Mouse (Mus musculus): Measurements from ENCODE around the gene Cox5b. TPM values are rescaled to one million over a fixed set of nuclear protein-coding genes. Genes with fewer than 3 reads are reported as not detected.

Gene Cox5b
- polyA plus RNA-seq (2016; fragmentation: Nextera tagmentation; extraction: Ambion mirVana) = 515 and 522 TPM in 2 replicates

DNA sequence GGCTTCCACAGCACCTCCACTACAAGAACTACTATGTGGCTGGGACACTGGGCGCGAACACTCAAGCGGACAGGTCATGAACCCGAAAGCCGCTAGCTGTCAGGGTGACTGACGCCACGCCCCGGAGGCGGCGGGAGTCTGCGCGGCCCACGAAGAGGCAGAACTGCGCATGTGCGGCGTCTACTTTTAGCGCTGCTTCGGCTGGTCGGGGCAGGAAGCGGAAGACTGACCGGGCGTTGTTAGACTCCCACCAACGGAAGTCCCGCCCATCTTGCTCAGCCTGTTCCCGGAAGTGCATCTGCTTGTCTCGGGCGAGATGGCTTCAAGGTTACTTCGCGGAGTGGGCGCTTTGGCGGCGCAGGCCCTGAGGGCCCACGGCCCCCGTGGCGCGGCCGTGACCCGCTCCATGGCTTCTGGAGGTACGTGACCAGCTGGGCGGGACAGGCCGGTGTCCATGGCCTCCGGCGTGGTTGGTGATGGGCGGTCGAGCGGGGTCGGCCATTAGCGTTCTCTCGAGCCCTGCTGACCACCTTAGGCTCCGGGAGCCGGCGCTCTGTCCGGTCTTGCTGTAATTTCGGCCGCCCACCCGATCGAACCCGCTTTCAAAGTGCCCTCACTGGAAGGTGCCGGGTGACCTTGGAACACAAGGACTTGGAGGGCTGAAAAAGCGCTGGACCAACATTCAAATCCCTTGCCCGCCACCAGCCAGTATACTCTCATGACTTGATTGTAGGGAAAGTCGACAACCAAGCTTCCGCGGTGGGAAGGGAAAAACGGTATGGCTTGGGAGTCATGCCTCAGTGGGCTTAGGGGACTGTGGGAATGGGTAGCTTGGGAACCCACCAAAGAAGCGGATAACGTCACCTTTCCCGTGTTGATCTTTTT, at the start of gene Cox5b:
Cox5b (plus strand) TSS at position 179 of the 885 bp plus-strand sequence.
- peak within 1 kb of the TSS; percentile 84 for H3K4me3 ChIP-seq
- H3K4me1 ChIP-seq = peaks cover 17% of the 10 kb centered on the region
- H3K9me3 ChIP-seq = no peaks in the 10 kb centered on the region
- peak within 1 kb of the TSS; percentile 85 for H3K27ac ChIP-seq (replicated peaks)
- DNase-seq (ENCODE audit: low spot score) = peak; percentile 98
- H3K36me3 ChIP-seq (replicated peaks) = peaks cover 27% of the 10 kb centered on the region
- H3K27me3 ChIP-seq (replicated peaks; ENCODE audit: low read depth, poor library complexity, severe bottlenecking) = no peaks in the 10 kb centered on the region
- under 1% methylated on average over 68 of the region's 68 CpGs for WGBS

DNA sequence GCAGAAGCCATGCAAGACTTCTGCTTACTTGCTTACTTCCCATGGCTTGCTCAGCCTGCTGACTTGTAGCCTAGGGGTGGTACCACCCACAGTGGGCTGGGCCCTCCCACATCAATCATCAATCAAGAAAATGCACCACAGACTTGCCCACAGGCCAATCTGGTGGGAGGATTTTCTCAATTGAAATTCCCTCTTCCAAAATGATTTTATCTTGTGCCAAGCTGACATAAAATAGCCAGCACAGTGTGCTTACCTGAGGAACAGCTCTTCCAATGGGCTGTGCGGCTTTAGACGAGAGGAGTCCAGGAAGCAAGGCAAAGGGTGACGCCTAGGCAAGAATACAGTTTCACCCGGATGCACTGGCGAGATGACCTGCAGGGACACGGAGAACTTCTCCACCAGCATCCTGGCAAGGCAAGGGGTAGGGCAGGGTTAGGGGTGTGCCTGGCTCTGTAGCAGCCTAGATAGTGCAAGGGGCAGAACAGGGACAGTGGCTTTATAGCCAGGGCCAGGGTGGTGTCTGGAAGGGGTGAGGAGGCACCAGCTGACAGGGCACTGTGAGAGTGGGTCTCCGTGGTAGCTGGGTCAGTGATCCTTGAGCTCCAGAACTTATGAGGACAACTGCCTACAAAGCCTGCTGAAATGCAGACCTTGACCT, 47.2 kb upstream of the Cox5b start:
- WGBS = 90% methylated on average over 7 of the region's 7 CpGs
- no peak for DNase-seq (ENCODE audit: low spot score)
- H3K4me3 ChIP-seq = no peak overlapping the region
- H3K4me1 ChIP-seq = peaks cover 31% of the 10 kb centered on the region
- H3K27ac ChIP-seq (replicated peaks) = no peak overlapping the region
- H3K9me3 ChIP-seq = no peaks in the 10 kb centered on the region
- no peaks in the 10 kb centered on the region for H3K27me3 ChIP-seq (replicated peaks; ENCODE audit: low read depth, poor library complexity, severe bottlenecking)
- H3K36me3 ChIP-seq (replicated peaks) = no peaks in the 10 kb centered on the region

DNA sequence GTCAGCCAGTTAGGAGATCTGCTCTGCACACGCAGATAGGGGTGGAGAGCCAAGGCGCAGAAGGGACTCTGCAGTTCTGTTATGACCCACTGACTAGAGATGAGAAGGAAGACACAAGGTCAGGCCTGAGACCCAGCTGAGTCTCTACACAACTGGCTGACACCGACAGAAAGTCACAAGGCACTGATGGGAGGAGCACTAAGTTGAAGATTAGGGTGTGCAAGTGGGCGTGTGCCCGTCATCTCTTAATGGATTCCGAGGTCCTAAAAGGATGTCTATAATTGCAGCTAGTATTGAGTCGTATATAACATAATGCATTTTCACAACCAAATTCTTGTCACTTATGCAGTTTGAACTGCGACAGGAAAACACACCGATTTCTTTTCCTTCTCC, 46.6 kb upstream of the Cox5b start:
- H3K9me3 ChIP-seq = no peaks in the 10 kb centered on the region
- H3K36me3 ChIP-seq (replicated peaks) = no peaks in the 10 kb centered on the region
- DNase-seq (ENCODE audit: low spot score) = no peak
- WGBS = 86% methylated on average over 9 of the region's 9 CpGs
- H3K4me1 ChIP-seq = peaks cover 31% of the 10 kb centered on the region
- no peak overlapping the region for H3K4me3 ChIP-seq
- no peak overlapping the region for H3K27ac ChIP-seq (replicated peaks)
- no peaks in the 10 kb centered on the region for H3K27me3 ChIP-seq (replicated peaks; ENCODE audit: low read depth, poor library complexity, severe bottlenecking)

- no peak for DNase-seq (ENCODE audit: low spot score)
- no peak overlapping the region for H3K27ac ChIP-seq (replicated peaks)
- H3K36me3 ChIP-seq (replicated peaks) = no peaks in the 10 kb centered on the region
- no peak overlapping the region for H3K4me3 ChIP-seq
- H3K9me3 ChIP-seq = no peaks in the 10 kb centered on the region
- no peaks in the 10 kb centered on the region for H3K27me3 ChIP-seq (replicated peaks; ENCODE audit: low read depth, poor library complexity, severe bottlenecking)
- H3K4me1 ChIP-seq = peaks cover 27% of the 10 kb centered on the region
- WGBS = 65% methylated on average over 3 of the region's 3 CpGs
These were observed 45.0 kb upstream of the Cox5b start for GRCm38 (mm10) chr1:36646285-36646684.

GRCm38 (mm10) chr1:36647631-36648030, 43.6 kb upstream of the Cox5b start:
- H3K27ac ChIP-seq (replicated peaks) = no peak overlapping the region
- WGBS = 65% methylated on average over 5 of the region's 5 CpGs

DNA sequence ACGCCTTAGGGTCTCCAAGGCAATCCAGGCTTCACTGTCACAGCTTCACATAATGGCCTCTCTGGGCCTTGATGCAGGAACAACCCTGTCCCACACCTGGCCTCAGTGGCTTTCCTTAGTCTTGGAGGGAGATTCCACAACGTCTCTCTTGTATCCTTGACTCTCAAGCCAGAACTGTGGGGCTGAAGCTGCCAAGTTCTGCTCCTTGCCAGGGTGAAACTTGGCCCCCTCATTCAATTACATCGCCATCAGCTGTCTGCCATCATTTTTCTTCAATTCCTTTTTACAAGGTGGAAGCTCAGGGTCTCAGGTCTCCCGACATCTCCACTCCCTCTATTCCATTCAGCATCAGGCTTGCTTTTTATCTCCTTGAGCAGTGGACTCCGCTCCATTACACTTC, 36.2 kb upstream of the Cox5b start:
- H3K27me3 ChIP-seq (replicated peaks; ENCODE audit: low read depth, poor library complexity, severe bottlenecking) = no peaks in the 10 kb centered on the region
- no peak for DNase-seq (ENCODE audit: low spot score)
- no peaks in the 10 kb centered on the region for H3K9me3 ChIP-seq
- peaks cover 4% of the 10 kb centered on the region; the same call in 1 of the 2 replicates for H3K4me1 ChIP-seq
- H3K36me3 ChIP-seq (replicated peaks) = no peaks in the 10 kb centered on the region
- no peak overlapping the region for H3K27ac ChIP-seq (replicated peaks)
- WGBS = 85% methylated on average over 5 of the region's 5 CpGs
- no peak overlapping the region for H3K4me3 ChIP-seq

More at GRCm38 (mm10) chr1:36647631-36648030, 43.6 kb upstream of the Cox5b start:
- Histone ChIP-seq H3K4me1 (peaks cover 27% of the 10 kb centered on the region), H3K36me3 (replicated peaks) (no peaks in the 10 kb centered on the region), H3K9me3 (no peaks in the 10 kb centered on the region), H3K4me3 (no peak overlapping the region), H3K27me3 (replicated peaks; ENCODE audit: low read depth, poor library complexity, severe bottlenecking) (no peaks in the 10 kb centered on the region)
- DNase-seq (ENCODE audit: low spot score) = no peak

DNA sequence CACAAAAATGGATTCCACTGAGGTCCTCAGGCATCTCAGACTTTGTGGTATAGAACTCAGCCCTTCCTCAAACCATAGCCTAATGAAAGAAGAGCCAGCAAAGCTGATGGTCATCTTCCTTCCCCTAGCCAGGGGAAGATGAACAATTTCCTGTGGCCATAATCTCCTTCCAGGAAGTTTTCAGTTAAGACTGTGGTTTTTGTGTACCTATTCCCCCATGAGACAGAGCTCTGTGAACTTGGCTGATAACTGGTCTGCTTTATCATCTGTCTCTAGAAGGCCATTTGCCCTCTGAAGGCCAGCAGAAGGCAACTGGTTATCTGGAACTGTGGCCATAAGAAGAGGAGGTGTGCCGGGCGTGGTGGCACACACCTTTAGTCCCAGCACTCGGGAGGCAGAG, 35.0 kb upstream of the Cox5b start:
- DNase-seq (ENCODE audit: low spot score) = no peak
- Histone ChIP-seq H3K4me1 (peaks cover 4% of the 10 kb centered on the region; the same call in 1 of the 2 replicates), H3K9me3 (no peaks in the 10 kb centered on the region), H3K4me3 (no peak overlapping the region), H3K27me3 (replicated peaks; ENCODE audit: low read depth, poor library complexity, severe bottlenecking) (no peaks in the 10 kb centered on the region), H3K36me3 (replicated peaks) (no peaks in the 10 kb centered on the region), H3K27ac (replicated peaks) (no peak overlapping the region)
- WGBS = 80% methylated on average over 3 of the region's 3 CpGs

GRCm38 (mm10) chr1:36657658-36658415, 33.4 kb upstream of the Cox5b start:
- Histone ChIP-seq H3K4me3 (no peak overlapping the region), H3K27me3 (replicated peaks; ENCODE audit: low read depth, poor library complexity, severe bottlenecking) (no peaks in the 10 kb centered on the region), H3K9me3 (no peaks in the 10 kb centered on the region), H3K27ac (replicated peaks) (no peak overlapping the region), H3K36me3 (replicated peaks) (no peaks in the 10 kb centered on the region), H3K4me1 (peaks cover 4% of the 10 kb centered on the region; the same call in 1 of the 2 replicates)
- WGBS = 78% methylated on average over 4 of the region's 4 CpGs
- DNase-seq (ENCODE audit: low spot score) = no peak

GRCm38 (mm10) chr1:36658621-36659399, 32.4 kb upstream of the Cox5b start:
- Histone ChIP-seq H3K9me3 (no peaks in the 10 kb centered on the region), H3K4me1 (peaks cover 4% of the 10 kb centered on the region; the same call in 1 of the 2 replicates), H3K36me3 (replicated peaks) (no peaks in the 10 kb centered on the region), H3K27ac (replicated peaks) (no peak overlapping the region), H3K27me3 (replicated peaks; ENCODE audit: low read depth, poor library complexity, severe bottlenecking) (no peaks in the 10 kb centered on the region), H3K4me3 (no peak overlapping the region)
- DNase-seq (ENCODE audit: low spot score) = no peak
- WGBS = 82% methylated on average over 7 of the region's 7 CpGs

- Histone ChIP-seq H3K9me3 (no peaks in the 10 kb centered on the region), H3K27me3 (replicated peaks; ENCODE audit: low read depth, poor library complexity, severe bottlenecking) (no peaks in the 10 kb centered on the region)
- WGBS = 73% methylated on average over 4 of the region's 4 CpGs
These were observed 26.8 kb upstream of the Cox5b start for GRCm38 (mm10) chr1:36664457-36664856.

GRCm38 (mm10) chr1:36665165-36665723, 26.0 kb upstream of the Cox5b start:
- H3K27me3 ChIP-seq (replicated peaks; ENCODE audit: low read depth, poor library complexity, severe bottlenecking) = no peaks in the 10 kb centered on the region
- DNase-seq (ENCODE audit: low spot score) = no peak
- WGBS = 77% methylated on average over 11 of the region's 11 CpGs
- H3K9me3 ChIP-seq = no peaks in the 10 kb centered on the region
- H3K4me1 ChIP-seq = no peaks in the 10 kb centered on the region
- H3K36me3 ChIP-seq (replicated peaks) = no peaks in the 10 kb centered on the region
- no peak overlapping the region for H3K4me3 ChIP-seq
- no peak overlapping the region for H3K27ac ChIP-seq (replicated peaks)

More at GRCm38 (mm10) chr1:36664457-36664856, 26.8 kb upstream of the Cox5b start:
- Histone ChIP-seq H3K4me3 (no peak overlapping the region), H3K4me1 (no peaks in the 10 kb centered on the region), H3K36me3 (replicated peaks) (no peaks in the 10 kb centered on the region), H3K27ac (replicated peaks) (no peak overlapping the region)
- DNase-seq (ENCODE audit: low spot score) = no peak

Data from embryonic facial prominence, embryonic 10.5 days (tissue).